Mouse (Mus musculus) stomach, postnatal 0 days (tissue): ENCODE data around the gene Usp10. TPM values are rescaled to one million over a fixed set of nuclear protein-coding genes. Genes with fewer than 3 reads are reported as not detected.

Experiments
- ATAC-seq: fragments of 200-750 bp; cut with Nextera tagmentation; 2 replicates; pipeline ENCODE4 v1.8.0; 2017; ENCODE audit not compliant: low FRiP score, low TSS enrichment
- DNase-seq: peaks from one replicate; pipeline ENCODE4 v3.0.0-alpha.2; 2016; ENCODE audit warnings: low spot score
- H3K27ac ChIP-seq: fragments of 300-500 bp; sonication (generic); replicated peaks from 2 replicates; pipeline ENCODE4 v1.5.1; 2014; ENCODE audit warnings: mild to moderate bottlenecking, control low read depth
- H3K27me3 ChIP-seq: fragments of 300-500 bp; sonication (generic); 2 replicates; pipeline ENCODE4 v1.6.1; 2014; ENCODE audit warnings: low read length; ENCODE audit not compliant: control insufficient read depth, insufficient read depth
- H3K36me3 ChIP-seq: fragments of 300-500 bp; sonication (generic); 2 replicates; pipeline ENCODE4 v1.6.1; 2014; ENCODE audit warnings: low read length, mixed read lengths; ENCODE audit not compliant: control insufficient read depth, insufficient read depth
- H3K4me1 ChIP-seq: fragments of 300-500 bp; sonication (generic); replicated peaks from 2 replicates; pipeline ENCODE4 v1.6.1; 2014; ENCODE audit warnings: antibody characterized with exemption; ENCODE audit not compliant: control insufficient read depth, insufficient read depth
- H3K4me2 ChIP-seq: fragments of 300-500 bp; sonication (generic); replicated peaks from 2 replicates; pipeline ENCODE4 v1.6.1; 2014; ENCODE audit warnings: low read depth, mild to moderate bottlenecking, control low read depth, moderate library complexity
- H3K4me3 ChIP-seq: fragments of 300-500 bp; sonication (generic); 2 replicates; pipeline ENCODE4 v1.5.1; 2014; ENCODE audit warnings: low read depth, low read length, control low read depth
- H3K9ac ChIP-seq: fragments of 300-500 bp; sonication (generic); 2 replicates; pipeline ENCODE4 v1.6.1; 2014; ENCODE audit warnings: mild to moderate bottlenecking, low read length, control low read depth, mixed read lengths
- H3K9me3 ChIP-seq: fragments of 300-500 bp; sonication (generic); 2 replicates; pipeline ENCODE4 v1.6.1; 2016; ENCODE audit warnings: low read length; ENCODE audit not compliant: control insufficient read depth
- CTCF ChIP-seq: IDR thresholded peaks from 2 replicates; pipeline ENCODE4 v1.5.1; 2016; ENCODE audit warnings: antibody characterized with exemption, low read depth, mild to moderate bottlenecking, moderate library complexity
- EP300 ChIP-seq: optimal IDR thresholded peaks from 2 replicates; pipeline ENCODE3; 2016; ENCODE audit warnings: antibody characterized with exemption
- WGBS: fragments of 180-500 bp; shearing (Covaris S2); extraction: QIAGEN DNeasy Blood & Tissue Kit; methylation state at CpG from one replicate; pipeline ENCODE4 v1.1.7; 2014; 5-methylcytosine and 5-hydroxymethylcytosine counted together
- polyA plus RNA-seq: library from polyadenylated mRNA; unstranded; fragments of >200 nt; fragmentation: Nextera tagmentation; extraction: Ambion mirVana; gene quantifications from 2 replicates; pipeline ENCODE4 v1.2.1, GENCODE M21; 2015

Gene Usp10
- polyA plus RNA-seq, 1 experiment from 2014 or later, result 54.5 TPM

DNA sequence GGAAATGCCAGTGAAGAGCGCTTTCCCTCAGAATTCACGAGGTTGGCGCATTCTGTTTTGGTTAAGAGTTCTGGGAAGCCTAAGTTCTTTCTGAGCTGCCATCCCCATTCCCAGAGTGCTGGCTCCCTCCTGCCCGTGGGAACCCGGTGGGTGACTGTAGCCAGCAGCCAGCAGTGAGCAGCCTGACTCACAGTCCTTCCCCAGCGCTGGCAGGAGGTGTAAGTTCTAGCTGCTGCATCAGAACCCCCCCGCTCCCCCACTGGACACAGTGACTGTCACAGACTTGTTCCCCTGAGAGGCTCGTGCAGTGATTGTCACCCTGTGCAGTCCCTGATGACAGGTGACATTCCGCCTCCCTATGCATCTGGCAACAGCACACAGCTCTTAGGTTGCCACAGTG is 60.0 kb downstream of the Usp10 start:
- Histone ChIP-seq H3K9me3 (no peaks in the 10 kb centered on the region), H3K4me1 (no peaks in the 10 kb centered on the region), H3K27ac (no peak overlapping the region), H3K4me2 (no peak overlapping the region), H3K36me3 (no peaks in the 10 kb centered on the region), H3K9ac (no peak overlapping the region), H3K4me3 (no peak overlapping the region), H3K27me3 (no peaks in the 10 kb centered on the region)
- ATAC-seq, result no peak
- TF ChIP-seq CTCF (no peak), EP300 (no peak)
- WGBS, result 74% methylated on average over 9 of the region's 9 CpGs
- DNase-seq, result no peak

GRCm38 (mm10) chr8:119972558-119972957 is 62.4 kb downstream of the Usp10 start:
- no peaks in the 10 kb centered on the region for H3K27me3 ChIP-seq
- no peaks in the 10 kb centered on the region for H3K4me1 ChIP-seq
- H3K4me2 ChIP-seq, result no peak overlapping the region
- DNase-seq (no peak), ATAC-seq (no peak)
- H3K9ac ChIP-seq, result no peak overlapping the region
- TF ChIP-seq EP300 (no peak), CTCF (no peak)
- H3K27ac ChIP-seq, result no peak overlapping the region
- H3K9me3 ChIP-seq, result no peaks in the 10 kb centered on the region
- WGBS, result 61% methylated on average over 12 of the region's 12 CpGs
- no peaks in the 10 kb centered on the region for H3K36me3 ChIP-seq
- no peak overlapping the region for H3K4me3 ChIP-seq

DNA sequence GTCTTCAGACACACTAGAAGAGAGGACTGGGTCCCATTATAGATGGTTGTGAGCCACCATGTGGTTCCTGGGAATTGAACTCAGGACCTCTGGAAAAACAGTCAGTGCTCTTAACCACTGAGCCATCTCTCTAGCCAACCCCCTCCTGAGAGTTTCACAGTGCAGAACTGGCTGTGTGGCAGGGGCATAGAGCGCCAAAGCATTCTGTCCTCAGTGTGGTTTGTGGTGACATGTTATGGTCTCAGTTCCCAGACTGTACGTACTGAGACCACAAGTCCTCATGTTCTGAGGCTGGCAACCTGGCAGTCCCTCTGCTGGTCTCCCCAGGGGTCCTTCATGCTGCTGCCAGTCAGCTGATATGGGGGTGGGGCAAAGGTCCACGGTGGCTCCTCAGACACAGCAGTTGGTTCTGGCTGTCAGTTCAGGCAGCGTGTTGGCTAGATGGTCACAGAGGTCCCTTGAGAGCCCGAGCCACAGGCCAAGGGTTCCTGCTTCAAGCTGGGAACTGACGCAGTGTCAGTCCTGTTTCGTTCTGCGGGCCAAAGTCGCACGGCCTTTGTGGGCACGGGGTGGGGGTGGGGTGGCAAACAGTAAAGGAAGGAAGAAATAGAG is 68.7 kb downstream of the Usp10 start:
- no peaks in the 10 kb centered on the region for H3K4me1 ChIP-seq
- H3K36me3 ChIP-seq, result no peaks in the 10 kb centered on the region
- no peak overlapping the region for H3K9ac ChIP-seq
- H3K27me3 ChIP-seq, result no peaks in the 10 kb centered on the region
- no peak overlapping the region for H3K27ac ChIP-seq
- 70% methylated on average over 11 of the region's 11 CpGs for WGBS
- TF ChIP-seq CTCF (no peak), EP300 (no peak)
- no peak for ATAC-seq
- H3K4me3 ChIP-seq, result no peak overlapping the region
- no peaks in the 10 kb centered on the region for H3K9me3 ChIP-seq
- DNase-seq, result no peak
- H3K4me2 ChIP-seq, result no peak overlapping the region

- 77% methylated on average over 4 of the region's 4 CpGs for WGBS
- no peak overlapping the region for H3K9ac ChIP-seq
- no peak overlapping the region for H3K4me3 ChIP-seq
- no peak overlapping the region for H3K27ac ChIP-seq
- H3K4me1 ChIP-seq, result no peaks in the 10 kb centered on the region
- no peak for TF ChIP-seq EP300
- TF ChIP-seq CTCF, result peak; percentile 60
- no peaks in the 10 kb centered on the region for H3K9me3 ChIP-seq
- DNase-seq (no peak), ATAC-seq (0 out of 2 replicates have a peak, but pooled peaks have one; percentile 18)
- no peak overlapping the region for H3K4me2 ChIP-seq
- H3K27me3 ChIP-seq, result no peaks in the 10 kb centered on the region
- no peaks in the 10 kb centered on the region for H3K36me3 ChIP-seq
Measured at GRCm38 (mm10) chr8:119981253-119981652, 71.1 kb downstream of the Usp10 start.

DNA sequence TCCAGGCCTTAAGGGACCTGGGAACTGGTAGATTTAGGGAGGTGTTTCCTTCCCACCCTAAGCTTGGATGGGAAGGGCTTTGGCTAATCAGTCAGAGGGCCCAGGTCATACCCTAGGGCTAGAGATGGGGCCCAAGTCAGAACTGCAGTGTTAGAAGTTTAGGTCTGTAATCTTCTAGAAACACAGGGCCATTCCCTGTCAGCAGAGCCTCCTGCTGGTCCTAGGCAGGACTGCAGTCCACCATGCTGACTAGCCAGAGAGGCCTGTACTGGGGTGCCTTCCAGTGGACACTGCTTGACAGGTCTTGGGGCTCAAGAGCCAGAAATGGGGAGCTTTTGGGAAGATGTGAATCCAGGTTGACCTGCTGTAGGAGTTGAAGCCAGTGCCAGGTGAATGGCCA is 73.9 kb downstream of the Usp10 start:
- Histone ChIP-seq H3K4me1 (no peaks in the 10 kb centered on the region), H3K36me3 (no peaks in the 10 kb centered on the region), H3K4me3 (no peak overlapping the region), H3K9ac (no peak overlapping the region), H3K4me2 (no peak overlapping the region), H3K27ac (no peak overlapping the region), H3K9me3 (no peaks in the 10 kb centered on the region), H3K27me3 (no peaks in the 10 kb centered on the region)
- DNase-seq (no peak), ATAC-seq (no peak)
- TF ChIP-seq EP300 (no peak), CTCF (peak; percentile 59)

- 71% methylated on average over 5 of the region's 5 CpGs for WGBS
- no peak overlapping the region for H3K9ac ChIP-seq
- no peaks in the 10 kb centered on the region for H3K36me3 ChIP-seq
- H3K4me3 ChIP-seq, result no peak overlapping the region
- DNase-seq (no peak), ATAC-seq (no peak)
- no peaks in the 10 kb centered on the region for H3K9me3 ChIP-seq
- no peak overlapping the region for H3K4me2 ChIP-seq
- no peak for TF ChIP-seq EP300
- TF ChIP-seq CTCF, result no peak
- H3K27ac ChIP-seq, result no peak overlapping the region
- no peaks in the 10 kb centered on the region for H3K4me1 ChIP-seq
- no peaks in the 10 kb centered on the region for H3K27me3 ChIP-seq
Measured at GRCm38 (mm10) chr8:119986174-119986573, 76.0 kb downstream of the Usp10 start.
